Mouse (Mus musculus) hindbrain, embryonic 15.5 days (tissue): ENCODE measurements around the gene Zfp146. TPM values are rescaled to one million over a fixed set of nuclear protein-coding genes. Genes with fewer than 3 reads are reported as not detected.
A peak's percentile ranks its signal among the peaks of the same experiment; 100 is the strongest.
"Not testable (repeated sequence)": the region's sequence is repeated elsewhere in the genome, so short reads cannot be mapped to it uniquely, and the experiment has no call there.

ENCODE experiments used
- ATAC-seq: fragments of 200-750 bp; cut with Nextera tagmentation; 2 replicates; pipeline ENCODE4 v1.8.0; 2017; ENCODE audit warnings: low read depth, moderate number of reproducible peaks, moderate TSS enrichment; ENCODE audit not compliant: low FRiP score
- H3K27ac ChIP-seq: fragments of 300-500 bp; sonication (generic); replicated peaks from 2 replicates; pipeline ENCODE4 v1.5.1; 2015; ENCODE audit warnings: mild to moderate bottlenecking, inconsistent platforms
- H3K27me3 ChIP-seq: fragments of 300-500 bp; sonication (generic); 2 replicates; pipeline ENCODE4 v1.6.1; 2015; ENCODE audit warnings: control low read depth, inconsistent platforms
- H3K36me3 ChIP-seq: fragments of 300-500 bp; sonication (generic); 2 replicates; pipeline ENCODE4 v1.6.1; 2015; ENCODE audit warnings: control low read depth, inconsistent platforms
- H3K4me1 ChIP-seq: fragments of 300-500 bp; sonication (generic); replicated peaks from 2 replicates; pipeline ENCODE4 v1.6.1; 2015; ENCODE audit warnings: control low read depth, inconsistent platforms
- H3K4me2 ChIP-seq: fragments of 300-500 bp; sonication (generic); 2 replicates; pipeline ENCODE4 v1.6.1; 2015; ENCODE audit warnings: moderate library complexity, mild to moderate bottlenecking, inconsistent platforms
- H3K4me3 ChIP-seq: fragments of 300-500 bp; sonication (generic); 2 replicates; pipeline ENCODE4 v1.5.1; 2015; ENCODE audit warnings: mild to moderate bottlenecking, inconsistent platforms
- H3K9ac ChIP-seq: fragments of 300-500 bp; sonication (generic); 2 replicates; pipeline ENCODE4 v1.6.1; 2015; ENCODE audit warnings: inconsistent platforms
- H3K9me3 ChIP-seq: fragments of 300-500 bp; sonication (generic); 2 replicates; pipeline ENCODE4 v1.6.1; 2016; ENCODE audit warnings: control low read depth, inconsistent platforms
- WGBS: fragments of 180-500 bp; shearing (Covaris S2); methylation state at CpG from one replicate; pipeline ENCODE4 v1.1.7; 2015; 5-methylcytosine and 5-hydroxymethylcytosine counted together
- polyA plus RNA-seq: library from polyadenylated mRNA; unstranded; fragments of >200 nt; fragmentation: Nextera tagmentation; extraction: Ambion mirVana; gene quantifications from 2 replicates; pipeline ENCODE4 v1.2.1, GENCODE M21; 2015

Gene Zfp146
- polyA plus RNA-seq, 1 experiment from 2014 or later = 10.5 TPM

GRCm38 (mm10) chr7:30188344-30189115 lies 19.0 kb upstream of the Zfp146 start:
- peaks cover 20% of the 10 kb centered on the region for H3K4me1 ChIP-seq
- H3K4me2 ChIP-seq = no peak overlapping the region
- peaks cover 69% of the 10 kb centered on the region for H3K36me3 ChIP-seq
- ATAC-seq = no peak
- no peak overlapping the region for H3K27ac ChIP-seq
- no peaks in the 10 kb centered on the region for H3K27me3 ChIP-seq
- 86% methylated on average over 12 of the region's 12 CpGs for WGBS
- no peak overlapping the region for H3K4me3 ChIP-seq
- H3K9me3 ChIP-seq = no peaks in the 10 kb centered on the region
- H3K9ac ChIP-seq = no peak overlapping the region

- H3K4me2 ChIP-seq = no peak overlapping the region
- no peak for ATAC-seq
Measured at GRCm38 (mm10) chr7:30184641-30185348, 15.2 kb upstream of the Zfp146 start.

GRCm38 (mm10) chr7:30183879-30184289 lies 14.3 kb upstream of the Zfp146 start, which contains the start of gene Cox7a1:
TSS of gene Cox7a1 (plus strand) at chr7:30184144.
- peaks cover 11% of the 10 kb centered on the region; the same call in 1 of the 2 replicates for H3K4me1 ChIP-seq
- H3K9ac ChIP-seq = no peak within 1 kb of the TSS
- H3K27me3 ChIP-seq = no peaks in the 10 kb centered on the region
- peak; percentile 62 for ATAC-seq
- no peak within 1 kb of the TSS for H3K27ac ChIP-seq
- H3K36me3 ChIP-seq = peaks cover 38% of the 10 kb centered on the region
- H3K4me3 ChIP-seq = peak within 1 kb of the TSS; percentile 8; the same call in 1 of the 2 replicates
- no peaks in the 10 kb centered on the region for H3K9me3 ChIP-seq
- peak within 1 kb of the TSS; percentile 44 for H3K4me2 ChIP-seq
- WGBS = under 1% methylated on average over 11 of the region's 11 CpGs

More at GRCm38 (mm10) chr7:30184641-30185348, 15.2 kb upstream of the Zfp146 start:
- Histone ChIP-seq H3K4me1 (peaks cover 11% of the 10 kb centered on the region; the same call in 1 of the 2 replicates), H3K9ac (no peak overlapping the region), H3K27me3 (no peaks in the 10 kb centered on the region), H3K9me3 (no peaks in the 10 kb centered on the region), H3K36me3 (peaks cover 43% of the 10 kb centered on the region), H3K4me3 (no peak overlapping the region), H3K27ac (no peak overlapping the region)
- 75% methylated on average over 13 of the region's 13 CpGs for WGBS

- H3K36me3 ChIP-seq = peaks cover 38% of the 10 kb centered on the region
- H3K9me3 ChIP-seq, H3K27me3 ChIP-seq, H3K9ac ChIP-seq, ATAC-seq, H3K4me3 ChIP-seq, H3K27ac ChIP-seq, H3K4me2 ChIP-seq: not testable (repeated sequence)
- H3K4me1 ChIP-seq = peaks cover 11% of the 10 kb centered on the region; the same call in 1 of the 2 replicates
- WGBS = 78% methylated on average over 7 of the region's 7 CpGs
Measured at GRCm38 (mm10) chr7:30183189-30183588, 13.6 kb upstream of the Zfp146 start.

- Histone ChIP-seq H3K36me3 (peaks cover 32% of the 10 kb centered on the region), H3K27ac (0 out of 2 replicates have a peak overlapping the region, but pooled peaks have one; percentile 7), H3K4me1 (peaks cover 11% of the 10 kb centered on the region; the same call in 1 of the 2 replicates)
- H3K4me2 ChIP-seq, H3K27me3 ChIP-seq, ATAC-seq, H3K4me3 ChIP-seq, H3K9me3 ChIP-seq, H3K9ac ChIP-seq: not testable (repeated sequence)
- WGBS = 93% methylated on average over 10 of the region's 10 CpGs
Measured at GRCm38 (mm10) chr7:30181929-30182328, 12.4 kb upstream of the Zfp146 start.

GRCm38 (mm10) chr7:30181308-30181707 lies 11.8 kb upstream of the Zfp146 start:
- peak; percentile 39; the same call in 1 of the 2 replicates for ATAC-seq
- Histone ChIP-seq H3K4me3 (no peak overlapping the region), H3K27ac (0 out of 2 replicates have a peak overlapping the region, but pooled peaks have one; percentile 7), H3K9ac (no peak overlapping the region), H3K4me2 (no peak overlapping the region), H3K4me1 (peaks cover 11% of the 10 kb centered on the region; the same call in 1 of the 2 replicates), H3K27me3 (no peaks in the 10 kb centered on the region), H3K36me3 (peaks cover 32% of the 10 kb centered on the region), H3K9me3 (no peaks in the 10 kb centered on the region)
- WGBS = 3% methylated on average over 4 of the region's 4 CpGs

GRCm38 (mm10) chr7:30178256-30178655 lies 8.7 kb upstream of the Zfp146 start:
- WGBS = 90% methylated on average over 11 of the region's 11 CpGs
- H3K36me3 ChIP-seq = peaks cover 27% of the 10 kb centered on the region
- no peak overlapping the region for H3K9ac ChIP-seq

GRCm38 (mm10) chr7:30176474-30176873 lies 6.9 kb upstream of the Zfp146 start:
- Histone ChIP-seq H3K4me3 (no peak overlapping the region), H3K27ac (no peak overlapping the region), H3K27me3 (no peaks in the 10 kb centered on the region), H3K36me3 (peaks cover 27% of the 10 kb centered on the region), H3K9me3 (no peaks in the 10 kb centered on the region), H3K9ac (no peak overlapping the region), H3K4me2 (no peak overlapping the region), H3K4me1 (0 out of 2 replicates have a peak, but pooled peaks cover 1% of the 10 kb centered on the region)
- WGBS = 82% methylated on average over 12 of the region's 12 CpGs
- no peak for ATAC-seq

More at GRCm38 (mm10) chr7:30178256-30178655, 8.7 kb upstream of the Zfp146 start:
- Histone ChIP-seq H3K4me2 (no peak overlapping the region), H3K9me3 (no peaks in the 10 kb centered on the region), H3K27me3 (no peaks in the 10 kb centered on the region), H3K4me3 (no peak overlapping the region), H3K4me1 (0 out of 2 replicates have a peak, but pooled peaks cover 4% of the 10 kb centered on the region), H3K27ac (no peak overlapping the region)
- ATAC-seq = no peak

GRCm38 (mm10) chr7:30170283-30170951 lies 867 bp upstream of the Zfp146 start:
- peak overlapping the region; percentile 74 for H3K4me3 ChIP-seq
- H3K27me3 ChIP-seq = no peaks in the 10 kb centered on the region
- no peaks in the 10 kb centered on the region for H3K9me3 ChIP-seq
- H3K27ac ChIP-seq = peak overlapping the region; percentile 96
- peaks cover 10% of the 10 kb centered on the region; the same call in 1 of the 2 replicates for H3K36me3 ChIP-seq
- ATAC-seq = peak; percentile 32
- H3K9ac ChIP-seq = peak overlapping the region; percentile 81
- peak overlapping the region; percentile 62 for H3K4me2 ChIP-seq
- WGBS = 27% methylated on average over 11 of the region's 11 CpGs
- peaks cover 28% of the 10 kb centered on the region for H3K4me1 ChIP-seq

GRCm38 (mm10) chr7:30168914-30169582 lies 502 bp downstream of the Zfp146 start:
- Histone ChIP-seq H3K9ac (peak overlapping the region; percentile 81), H3K27ac (peak overlapping the region; percentile 96), H3K4me2 (peak overlapping the region; percentile 62), H3K4me1 (peaks cover 28% of the 10 kb centered on the region), H3K36me3 (peaks cover 17% of the 10 kb centered on the region), H3K9me3 (no peaks in the 10 kb centered on the region), H3K4me3 (peak overlapping the region; percentile 74), H3K27me3 (no peaks in the 10 kb centered on the region)
- peak; percentile 46; the same call in 1 of the 2 replicates for ATAC-seq
- 2% methylated on average over 21 of the region's 21 CpGs for WGBS

- H3K9ac ChIP-seq = no peak overlapping the region
- ATAC-seq = no peak
- peaks cover 58% of the 10 kb centered on the region for H3K36me3 ChIP-seq
- H3K27me3 ChIP-seq = no peaks in the 10 kb centered on the region
- H3K9me3 ChIP-seq = peaks cover 35% of the 10 kb centered on the region
- peaks cover 17% of the 10 kb centered on the region for H3K4me1 ChIP-seq
- 100% methylated on average over 2 of the region's 2 CpGs for WGBS
- no peak overlapping the region for H3K4me2 ChIP-seq
- no peak overlapping the region for H3K4me3 ChIP-seq
- H3K27ac ChIP-seq = no peak overlapping the region
Measured at GRCm38 (mm10) chr7:30164745-30165144, 4.8 kb downstream of the Zfp146 start.
